Mouse (Mus musculus) MEL-GATA-1-ER (cell line): Measurements from ENCODE around the gene Trim12a.
A peak's percentile ranks its signal among the peaks of the same experiment; 100 is the strongest.
"Not testable (repeated sequence)": the region's sequence is repeated elsewhere in the genome, so short reads cannot be mapped to it uniquely, and the experiment has no call there.

Experiments used
- DNase-seq: peaks from one replicate; pipeline ENCODE4 v3.0.0-alpha.2; 2012; ENCODE audit warnings: low read depth; ENCODE audit errors: extremely low read depth

The Trim12a gene

GRCm38 (mm10) chr7:104315369-104316080 is at the start of gene Trim12a:
Gene Trim12a, minus strand, starts transcription at chr7:104315466.
- DNase-seq: not testable (repeated sequence)

- no peak for DNase-seq
Measured at GRCm38 (mm10) chr7:104353600-104353967, 38.3 kb upstream of the Trim12a start.

GRCm38 (mm10) chr7:104352717-104353599 is 37.7 kb upstream of the Trim12a start, which contains the start of gene Trim12c:
Gene Trim12c, minus strand, starts transcription at chr7:104353362.
- DNase-seq: peak; percentile 91

GRCm38 (mm10) chr7:104348043-104348442 is 32.8 kb upstream of the Trim12a start:
- DNase-seq: not testable (repeated sequence)

- DNase-seq: not testable (repeated sequence)
Measured at GRCm38 (mm10) chr7:104340744-104341143, 25.5 kb upstream of the Trim12a start.

- not testable (repeated sequence) for DNase-seq
Measured at GRCm38 (mm10) chr7:104335547-104335946, 20.3 kb upstream of the Trim12a start.

- not testable (repeated sequence) for DNase-seq
Measured at GRCm38 (mm10) chr7:104329171-104329570, 13.9 kb upstream of the Trim12a start, which contains the start of gene Trim34b. Gene Trim34b, plus strand, starts transcription at chr7:104329471.

- no peak for DNase-seq
Measured at GRCm38 (mm10) chr7:104322028-104322427, 6.8 kb upstream of the Trim12a start.

GRCm38 (mm10) chr7:104314796-104315353 is 391 bp downstream of the Trim12a start:
- no peak for DNase-seq

- DNase-seq: no peak
Measured at GRCm38 (mm10) chr7:104291638-104292400, 23.4 kb downstream of the Trim12a start.

- DNase-seq: no peak
Measured at GRCm38 (mm10) chr7:104290641-104291040, 24.6 kb downstream of the Trim12a start.

- not testable (repeated sequence) for DNase-seq
Measured at GRCm38 (mm10) chr7:104287576-104288443, 27.5 kb downstream of the Trim12a start, which contains the start of gene Trim5. Gene Trim5, minus strand, starts transcription at chr7:104288094.

GRCm38 (mm10) chr7:104279361-104279760 is 35.9 kb downstream of the Trim12a start:
- not testable (repeated sequence) for DNase-seq

- DNase-seq: not testable (repeated sequence)
Measured at GRCm38 (mm10) chr7:104265335-104265734, 49.9 kb downstream of the Trim12a start.

- DNase-seq: not testable (repeated sequence)
Measured at GRCm38 (mm10) chr7:104260380-104260779, 54.9 kb downstream of the Trim12a start.
